Mouse (Mus musculus) CH12.LX (cell line): ENCODE measurements around the gene Prr14. TPM values are rescaled to one million over a fixed set of nuclear protein-coding genes. Genes with fewer than 3 reads are reported as not detected.

Experiments used
- DNase-seq: peaks from one replicate; pipeline ENCODE4 v3.0.0-alpha.2; 2013; ENCODE audit errors: extremely low read depth
- H3K27ac ChIP-seq: 2 replicates; pipeline ENCODE4 v1.5.1; 2012; ENCODE audit warnings: low read depth, mild to moderate bottlenecking, control low read depth, moderate library complexity; ENCODE audit not compliant: insufficient read depth
- H3K27me3 ChIP-seq: replicated peaks from 2 replicates; pipeline ENCODE3; 2012; ENCODE audit warnings: inconsistent platforms
- H3K36me3 ChIP-seq, 2 experiments: replicated peaks in 1 of 2; 2 replicates each; pipeline versions ENCODE3 to v1.6.1; 2012; ENCODE audit warnings: inconsistent platforms in 1 of 2, low read length in 1 of 2, mild to moderate bottlenecking in 1 of 2, mixed read lengths in 1 of 2, moderate library complexity in 1 of 2; ENCODE audit not compliant: control insufficient read depth in 1 of 2, insufficient read depth in 1 of 2
- H3K4me1 ChIP-seq, 2 experiments: 2 replicates each; pipeline ENCODE4 v1.6.1; 2012; ENCODE audit warnings: inconsistent platforms in 1 of 2, moderate library complexity in 1 of 2; ENCODE audit not compliant: insufficient read depth in 2 of 2, control insufficient read depth in 1 of 2
- H3K4me2 ChIP-seq: 2 replicates; pipeline ENCODE4 v1.6.1; 2012; ENCODE audit warnings: low read depth, mild to moderate bottlenecking, control low read depth; ENCODE audit not compliant: poor library complexity, insufficient read depth, severe bottlenecking
- H3K4me3 ChIP-seq, 3 experiments: fragments of 150-350 bp in 1 of 3; sonication (generic) in 1 of 3; replicated peaks in 1 of 3; 2 replicates each; pipeline versions ENCODE3 to v1.5.1; 2011 to 2012; ENCODE audit warnings: low read depth in 2 of 3, low read length in 2 of 3, mild to moderate bottlenecking in 2 of 3, moderate library complexity in 2 of 3, control low read depth in 1 of 3, improper control_type of control experiment in 1 of 3, inconsistent platforms in 1 of 3, mixed read lengths in 1 of 3; ENCODE audit not compliant: poor library complexity in 1 of 3
- H3K79me2 ChIP-seq: replicated peaks from 2 replicates; pipeline ENCODE4 v1.6.1; 2012; ENCODE audit warnings: mild to moderate bottlenecking, moderate library complexity; ENCODE audit not compliant: control insufficient read depth, poor library complexity, insufficient read depth, severe bottlenecking; ENCODE audit errors: extremely low read depth
- H3K9ac ChIP-seq: 2 replicates; pipeline ENCODE4 v1.6.1; 2012; ENCODE audit warnings: low read depth, mild to moderate bottlenecking, control low read depth, moderate library complexity; ENCODE audit not compliant: insufficient read depth
- H3K9me3 ChIP-seq: replicated peaks from 2 replicates; pipeline ENCODE3; 2012; ENCODE audit warnings: low read length, inconsistent platforms, mixed read lengths
- BHLHE40 ChIP-seq: IDR thresholded peaks from 2 replicates; pipeline ENCODE4 v1.6.1; 2011; ENCODE audit warnings: mild to moderate bottlenecking, low read depth, low read length, improper control_type of control experiment
- CHD1 ChIP-seq: IDR thresholded peaks from 2 replicates; pipeline ENCODE4 v1.6.1; 2012; ENCODE audit warnings: low read depth, low read length, improper control_type of control experiment, inconsistent platforms
- CHD2 ChIP-seq: IDR thresholded peaks from 2 replicates; pipeline ENCODE4 v1.6.1; 2011; ENCODE audit warnings: low read length, improper control_type of control experiment
- CTCF ChIP-seq, 2 experiments: IDR thresholded peaks in 1 of 2; conservative IDR thresholded peaks in 1 of 2; 2 replicates each; pipeline ENCODE4 v1.5.1; 2011 to 2012; ENCODE audit warnings: low read depth in 2 of 2, low read length in 2 of 2, improper control_type of control experiment in 1 of 2, inconsistent platforms in 1 of 2, mild to moderate bottlenecking in 1 of 2, moderate library complexity in 1 of 2
- E2F4 ChIP-seq: IDR thresholded peaks from 2 replicates; pipeline ENCODE4 v1.6.1; 2011; ENCODE audit warnings: low read depth, low read length, improper control_type of control experiment; ENCODE audit not compliant: insufficient replicate concordance
- ELF1 ChIP-seq: IDR thresholded peaks from 2 replicates; pipeline ENCODE4 v1.6.1; 2014; ENCODE audit warnings: low read depth, mild to moderate bottlenecking, inconsistent platforms, low read length, improper control_type of control experiment
- EP300 ChIP-seq: IDR thresholded peaks from 2 replicates; pipeline ENCODE4 v1.6.1; 2011; ENCODE audit warnings: low read length, improper control_type of control experiment
- ETS1 ChIP-seq: conservative IDR thresholded peaks from 2 replicates; pipeline ENCODE4 v1.6.1; 2012; ENCODE audit warnings: low read depth, mild to moderate bottlenecking, inconsistent platforms, low read length, improper control_type of control experiment, moderate library complexity
- GABPA ChIP-seq: IDR thresholded peaks from 2 replicates; pipeline ENCODE4 v1.6.1; 2012; ENCODE audit warnings: low read depth, low read length, improper control_type of control experiment, inconsistent platforms; ENCODE audit not compliant: insufficient replicate concordance
- HCFC1 ChIP-seq: IDR thresholded peaks from 2 replicates; pipeline ENCODE4 v1.6.1; 2012; ENCODE audit warnings: low read depth, mild to moderate bottlenecking, inconsistent platforms, low read length, improper control_type of control experiment
- IRF4 ChIP-seq: IDR thresholded peaks from 2 replicates; pipeline ENCODE4 v1.6.1; 2014; ENCODE audit warnings: low read depth, mild to moderate bottlenecking, inconsistent platforms, low read length, improper control_type of control experiment
- JUN ChIP-seq: IDR thresholded peaks from 2 replicates; pipeline ENCODE4 v1.6.1; 2011; ENCODE audit warnings: low read depth, mild to moderate bottlenecking, low read length, improper control_type of control experiment, moderate library complexity; ENCODE audit not compliant: insufficient read depth
- JUND ChIP-seq: conservative IDR thresholded peaks from 2 replicates; pipeline ENCODE4 v1.6.1; 2011; ENCODE audit warnings: low read depth, low read length, improper control_type of control experiment
- KAT2A ChIP-seq: IDR thresholded peaks from 2 replicates; pipeline ENCODE4 v1.6.1; 2012; ENCODE audit warnings: low read length, improper control_type of control experiment, inconsistent platforms; ENCODE audit not compliant: insufficient replicate concordance
- MAFK ChIP-seq: IDR thresholded peaks from 2 replicates; pipeline ENCODE4 v1.6.1; 2011; ENCODE audit warnings: low read length, improper control_type of control experiment; ENCODE audit not compliant: insufficient replicate concordance
- MAX ChIP-seq: IDR thresholded peaks from 2 replicates; pipeline ENCODE4 v1.6.1; 2011; ENCODE audit warnings: low read length, improper control_type of control experiment
- MAZ ChIP-seq: IDR thresholded peaks from 2 replicates; pipeline ENCODE4 v1.6.1; 2012; ENCODE audit warnings: low read depth, mild to moderate bottlenecking, inconsistent platforms, low read length, improper control_type of control experiment, moderate library complexity
- MEF2A ChIP-seq: IDR thresholded peaks from 2 replicates; pipeline ENCODE4 v1.6.1; 2014; ENCODE audit warnings: low read depth, mild to moderate bottlenecking, inconsistent platforms, low read length, improper control_type of control experiment, borderline replicate concordance
- MXI1 ChIP-seq: IDR thresholded peaks from 2 replicates; pipeline ENCODE4 v1.6.1; 2011; ENCODE audit warnings: mild to moderate bottlenecking, low read depth, low read length, improper control_type of control experiment
- MYC ChIP-seq: IDR thresholded peaks from 2 replicates; pipeline ENCODE4 v1.6.1; 2011; ENCODE audit warnings: low read depth, mild to moderate bottlenecking, improper control_type of control experiment, low read length
- NELFE ChIP-seq: IDR thresholded peaks from 2 replicates; pipeline ENCODE4 v1.6.1; 2011; ENCODE audit warnings: low read depth, low read length, improper control_type of control experiment
- NRF1 ChIP-seq: IDR thresholded peaks from 2 replicates; pipeline ENCODE4 v1.6.1; 2014; ENCODE audit warnings: low read depth, mild to moderate bottlenecking, inconsistent platforms, low read length, improper control_type of control experiment, moderate library complexity
- PAX5 ChIP-seq: IDR thresholded peaks from 2 replicates; pipeline ENCODE4 v1.6.1; 2012; ENCODE audit warnings: low read length, inconsistent platforms, mixed read lengths
- POLR2A ChIP-seq: IDR thresholded peaks from 2 replicates; pipeline ENCODE4 v1.6.1; 2011; ENCODE audit warnings: low read depth, mild to moderate bottlenecking, improper control_type of control experiment, low read length
- POLR2AphosphoS2 ChIP-seq: IDR thresholded peaks from 2 replicates; pipeline ENCODE4 v1.6.1; 2011; ENCODE audit warnings: low read depth, low read length, improper control_type of control experiment
- RAD21 ChIP-seq: IDR thresholded peaks from 2 replicates; pipeline ENCODE4 v1.6.1; 2011; ENCODE audit warnings: low read depth, mild to moderate bottlenecking, low read length, improper control_type of control experiment, moderate library complexity
- RCOR1 ChIP-seq: conservative IDR thresholded peaks from 2 replicates; pipeline ENCODE4 v1.6.1; 2012; ENCODE audit warnings: low read depth, mild to moderate bottlenecking, inconsistent platforms, low read length, improper control_type of control experiment
- SIN3A ChIP-seq: IDR thresholded peaks from 2 replicates; pipeline ENCODE4 v1.6.1; 2012; ENCODE audit warnings: low read length, improper control_type of control experiment, inconsistent platforms
- SMC3 ChIP-seq: IDR thresholded peaks from 2 replicates; pipeline ENCODE4 v1.6.1; 2011; ENCODE audit warnings: low read depth, low read length, improper control_type of control experiment
- TBP ChIP-seq: conservative IDR thresholded peaks from 2 replicates; pipeline ENCODE4 v1.6.1; 2011; ENCODE audit warnings: low read depth, low read length, improper control_type of control experiment
- TCF12 ChIP-seq: IDR thresholded peaks from 2 replicates; pipeline ENCODE4 v1.6.1; 2014; ENCODE audit warnings: low read depth, mild to moderate bottlenecking, inconsistent platforms, low read length, improper control_type of control experiment
- UBTF ChIP-seq: IDR thresholded peaks from 2 replicates; pipeline ENCODE4 v1.6.1; 2012; ENCODE audit warnings: low read depth, mild to moderate bottlenecking, inconsistent platforms, low read length, improper control_type of control experiment, moderate library complexity
- USF1 ChIP-seq: IDR thresholded peaks from 2 replicates; pipeline ENCODE4 v1.6.1; 2014; ENCODE audit warnings: low read depth, mild to moderate bottlenecking, inconsistent platforms, low read length, improper control_type of control experiment
- USF2 ChIP-seq: conservative IDR thresholded peaks from 2 replicates; pipeline ENCODE4 v1.6.1; 2011; ENCODE audit warnings: low read depth, low read length, improper control_type of control experiment
- ZC3H11A ChIP-seq: IDR thresholded peaks from 2 replicates; pipeline ENCODE4 v1.6.1; 2012; ENCODE audit warnings: low read depth, mild to moderate bottlenecking, inconsistent platforms, low read length, improper control_type of control experiment
- ZKSCAN1 ChIP-seq: IDR thresholded peaks from 2 replicates; pipeline ENCODE4 v1.6.1; 2012; ENCODE audit warnings: low read depth, inconsistent platforms, low read length, improper control_type of control experiment, borderline replicate concordance
- ZMIZ1 ChIP-seq: IDR thresholded peaks from 2 replicates; pipeline ENCODE4 v1.6.1; 2012; ENCODE audit warnings: low read depth, mild to moderate bottlenecking, inconsistent platforms, low read length, improper control_type of control experiment
- ZNF384 ChIP-seq: IDR thresholded peaks from 2 replicates; pipeline ENCODE4 v1.6.1; 2012; ENCODE audit warnings: low read depth, low read length, improper control_type of control experiment, inconsistent platforms
- dilution Hi-C: fragments of 300-500 bp; cut with MboI; formaldehyde crosslinking; loops from 2 replicates; pipeline ENCODE4 v1.14.3; 2020; ENCODE audit warnings: low sequenced_read_pairs; ENCODE audit not compliant: extremely low pct_unique_long_range_greater_than_20kb, extremely low pct_ligation_motif_present
- in situ Hi-C: fragments of 300-500 bp; cut with MboI; formaldehyde crosslinking; loops from 3 replicates; pipeline ENCODE4 v1.14.3; 2019; ENCODE audit warnings: low sequenced_read_pairs, low pct_ligation_motif_present, low pct_unique_long_range_greater_than_20kb, mixed read lengths
- polyA plus RNA-seq: library from polyadenylated mRNA; unstranded; fragments of >175 nt; gene quantifications from 2 replicates; pipeline ENCODE4 v1.2.1, GENCODE M21; 2012; ENCODE audit warnings: low read depth; ENCODE audit not compliant: insufficient read length
- total RNA-seq, 2 experiments: library from RNA; depleted of rRNA; stranded (reverse); fragments of 300-350 nt in 1 of 2; fragments of >200 nt in 1 of 2; gene quantifications; 2 replicates each; pipeline ENCODE4 v1.2.3; 2012 to 2014

Prr14 gene
- total and polyA plus RNA-seq, 3 experiments: 7.6 to 31.3 (median 10.4) TPM

GRCm38 (mm10) chr7:127448521-127449300 is 10.7 kb upstream of the Prr14 start, which contains the start of gene Zfp689:
Zfp689 (minus strand) TSS chr7:127449158.
- peaks cover 8% of the 10 kb centered on the region for H3K9me3 ChIP-seq
- H3K36me3 ChIP-seq: peaks cover 31 to 56% of the 10 kb centered on the region in 2 experiments
- peaks cover 19 to 36% of the 10 kb centered on the region in 2 experiments for H3K4me1 ChIP-seq
- no peak for TF ChIP-seq EP300
- peak; percentile 62; the same call in 1 of the 2 replicates for TF ChIP-seq MYC
- peak; percentile 98 for TF ChIP-seq HCFC1
- TF ChIP-seq CTCF (conservative IDR thresholded peaks at IDR 0.05 in 1 of 2, IDR thresholded peaks at IDR 0.05 in 1 of 2; ENCODE audit: low read depth in 2 of 2, low read length in 2 of 2): 0 out of 4 replicates have a peak, but pooled peaks of 1 of the 2 experiments have one; percentile 0
- TF ChIP-seq RAD21: no peak
- no peak for TF ChIP-seq RCOR1
- TF ChIP-seq ZKSCAN1: no peak
- no peak for TF ChIP-seq JUND
- no peak for TF ChIP-seq MEF2A
- peak; percentile 98 for TF ChIP-seq KAT2A
- no peak for TF ChIP-seq USF2
- peak; percentile 78 for TF ChIP-seq NRF1
- no peak for TF ChIP-seq USF1
- TF ChIP-seq NELFE: peak; percentile 54; the same call in 1 of the 2 replicates
- TF ChIP-seq MAZ: peak; percentile 79
- no peak for TF ChIP-seq MAFK
- no peak; the same call in 1 of the 2 replicates for TF ChIP-seq CHD1
- TF ChIP-seq UBTF: 0 out of 2 replicates have a peak, but pooled peaks have one; percentile 82
- peak; percentile 91; the same call in 1 of the 2 replicates for TF ChIP-seq E2F4
- TF ChIP-seq JUN: no peak
- TF ChIP-seq ELF1: peak; percentile 32; the same call in 1 of the 2 replicates
- TF ChIP-seq IRF4: peak; percentile 53; the same call in 1 of the 2 replicates
- TF ChIP-seq SIN3A: peak; percentile 79
- TF ChIP-seq ZNF384: no peak
- TF ChIP-seq BHLHE40: no peak
- TF ChIP-seq TCF12: peak; percentile 59
- TF ChIP-seq CHD2: peak; percentile 99
- no peak for TF ChIP-seq SMC3
- no peak for TF ChIP-seq ZC3H11A
- TF ChIP-seq MAX: 0 out of 2 replicates have a peak, but pooled peaks have one; percentile 55
- no peak for TF ChIP-seq PAX5
- TF ChIP-seq TBP: peak; percentile 90; the same call in 1 of the 2 replicates
- no peak; the same call in 1 of the 2 replicates for TF ChIP-seq MXI1
- no peak for TF ChIP-seq ETS1
- TF ChIP-seq GABPA: peak; percentile 68; the same call in 1 of the 2 replicates
- peak; percentile 81 for TF ChIP-seq POLR2A
- peak; percentile 75 for TF ChIP-seq ZMIZ1
- no peak for TF ChIP-seq POLR2AphosphoS2
- peak; percentile 98 for DNase-seq
- dilution Hi-C loops (no loop called here), in situ Hi-C loops (no loop called here)
- H3K4me3 ChIP-seq: peak within 1 kb of the TSS; percentile 80 to 96 (median 81)
- H3K79me2 ChIP-seq: peaks cover 45% of the 10 kb centered on the region
- peak within 1 kb of the TSS; percentile 93 for H3K9ac ChIP-seq
- H3K27me3 ChIP-seq: no peaks in the 10 kb centered on the region
- peak within 1 kb of the TSS; percentile 60 for H3K27ac ChIP-seq
- H3K4me2 ChIP-seq: peak within 1 kb of the TSS; percentile 88
